Mouse (Mus musculus) layer of hippocampus, postnatal 25 days (tissue): ENCODE data around the gene Stoml2. TPM values are rescaled to one million over a fixed set of nuclear protein-coding genes. Genes with fewer than 3 reads are reported as not detected.

Experiments
- DNase-seq, 2 experiments: peaks; one replicate each; pipeline ENCODE4 v3.0.0; 2022; ENCODE audit warnings: mixed read lengths in 2 of 2, low spot score in 1 of 2; ENCODE audit errors: extremely low spot score in 1 of 2
- total RNA-seq, 2 experiments: library from RNA; stranded (reverse); gene quantifications; 2 replicates each; pipeline ENCODE4 v1.2.3; 2021

Gene Stoml2
- 100 to 1,000 TPM in 1 of 2 experiments, 10 to 100 TPM in 1; 85.6 to 108 TPM for total RNA-seq

- peak; percentile 77 to 82 for DNase-seq
Observed at GRCm38 (mm10) chr4:43031237-43031995, at the start of gene Stoml2. Gene Stoml2 (minus strand): TSS chr4:43031710.

- no peak for DNase-seq
Observed at GRCm38 (mm10) chr4:43078071-43078718, 46.7 kb upstream of the Stoml2 start.

DNA sequence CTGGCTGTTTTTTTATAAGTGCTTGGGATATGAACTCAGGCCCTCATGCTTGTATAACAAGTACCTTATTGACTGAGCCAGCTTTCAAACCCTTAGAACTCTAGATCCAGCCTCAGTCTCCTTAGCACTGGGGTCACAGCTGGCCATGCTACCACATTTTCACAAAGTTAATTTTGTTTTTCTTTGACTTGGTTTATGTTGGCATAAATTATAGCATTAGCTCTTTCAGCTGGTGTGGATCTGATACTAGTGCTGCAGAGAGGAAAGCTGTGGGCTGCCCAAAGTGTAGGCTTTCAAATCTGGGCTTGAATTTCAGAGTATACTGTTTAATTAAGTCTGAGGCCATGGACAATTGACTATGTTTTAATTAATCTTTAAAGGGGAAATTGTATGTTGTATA, 43.4 kb upstream of the Stoml2 start:
- no peak for DNase-seq

- no peak for DNase-seq
Observed at GRCm38 (mm10) chr4:43065471-43065870, 34.0 kb upstream of the Stoml2 start.

DNA sequence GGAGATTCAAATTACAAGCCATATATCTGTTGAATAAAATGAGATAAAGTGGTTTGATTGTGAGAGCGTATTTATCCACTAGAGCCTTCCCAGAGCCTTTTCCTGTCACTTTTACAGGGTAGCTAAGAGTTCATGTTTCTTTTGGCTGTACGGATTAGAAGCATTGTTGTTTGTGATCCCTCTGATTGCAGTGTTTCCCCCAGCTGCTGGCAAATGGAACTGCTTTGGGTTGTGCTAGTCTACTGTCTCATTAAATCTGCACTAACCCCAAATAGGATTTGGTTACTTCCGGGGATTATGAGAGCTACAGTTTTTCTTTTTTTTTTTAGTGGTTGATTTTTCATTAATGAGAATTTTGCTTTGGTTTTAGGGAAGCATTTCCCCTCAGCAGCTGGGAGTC, 28.8 kb upstream of the Stoml2 start:
- no peak for DNase-seq

- DNase-seq: no peak
Observed at GRCm38 (mm10) chr4:43059697-43060096, 28.2 kb upstream of the Stoml2 start.

GRCm38 (mm10) chr4:43058753-43059654, 27.5 kb upstream of the Stoml2 start, which contains the start of gene Unc13b:
Gene Unc13b (plus strand): TSS chr4:43058953.
- peak; percentile 83 to 84 for DNase-seq

GRCm38 (mm10) chr4:43058392-43058752, 26.9 kb upstream of the Stoml2 start:
- no peak for DNase-seq

DNA sequence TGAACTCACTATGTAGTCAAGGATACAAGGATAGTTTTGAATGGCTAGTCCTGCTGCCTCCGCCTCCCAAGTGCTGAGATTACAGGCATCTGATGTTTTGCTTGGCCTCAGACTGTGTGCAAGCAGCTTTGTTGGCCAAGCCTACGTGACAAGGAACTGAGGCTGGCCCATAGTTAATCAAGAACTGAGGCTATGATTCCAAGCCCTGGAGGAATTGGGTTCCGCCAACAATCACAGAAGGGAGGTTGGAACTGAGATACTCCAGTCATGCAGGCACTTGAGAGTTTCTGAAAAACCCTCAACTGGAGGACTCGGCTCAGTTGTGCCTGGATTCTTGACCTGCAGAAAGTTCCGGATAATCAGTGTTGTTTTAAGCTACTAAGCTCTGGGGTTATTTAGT, 26.1 kb upstream of the Stoml2 start:
- DNase-seq: no peak

GRCm38 (mm10) chr4:43052627-43053026, 21.1 kb upstream of the Stoml2 start:
- no peak for DNase-seq

DNA sequence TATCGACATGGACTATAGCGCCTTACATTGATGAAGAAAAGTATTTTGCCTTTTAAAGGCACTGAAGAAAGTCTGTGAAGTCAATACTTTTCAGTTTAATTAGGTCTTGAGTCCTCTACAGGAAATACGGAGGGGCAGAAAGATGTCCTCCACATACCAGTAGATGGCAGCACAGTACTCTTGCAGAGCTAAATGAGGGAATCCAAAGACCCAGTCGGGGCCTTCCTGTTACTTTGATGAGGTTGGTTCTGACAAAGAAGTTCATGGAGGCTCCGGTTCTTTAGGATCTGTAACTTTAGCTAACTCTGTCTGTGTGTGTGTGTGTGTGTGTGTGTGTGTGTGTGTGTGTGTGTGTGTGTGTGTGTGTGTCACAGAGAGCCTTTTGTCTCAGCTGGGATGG, 15.7 kb upstream of the Stoml2 start:
- DNase-seq: peak in 1 of 2 experiments; percentile 56

GRCm38 (mm10) chr4:43046607-43047006, 15.1 kb upstream of the Stoml2 start:
- no peak for DNase-seq

DNA sequence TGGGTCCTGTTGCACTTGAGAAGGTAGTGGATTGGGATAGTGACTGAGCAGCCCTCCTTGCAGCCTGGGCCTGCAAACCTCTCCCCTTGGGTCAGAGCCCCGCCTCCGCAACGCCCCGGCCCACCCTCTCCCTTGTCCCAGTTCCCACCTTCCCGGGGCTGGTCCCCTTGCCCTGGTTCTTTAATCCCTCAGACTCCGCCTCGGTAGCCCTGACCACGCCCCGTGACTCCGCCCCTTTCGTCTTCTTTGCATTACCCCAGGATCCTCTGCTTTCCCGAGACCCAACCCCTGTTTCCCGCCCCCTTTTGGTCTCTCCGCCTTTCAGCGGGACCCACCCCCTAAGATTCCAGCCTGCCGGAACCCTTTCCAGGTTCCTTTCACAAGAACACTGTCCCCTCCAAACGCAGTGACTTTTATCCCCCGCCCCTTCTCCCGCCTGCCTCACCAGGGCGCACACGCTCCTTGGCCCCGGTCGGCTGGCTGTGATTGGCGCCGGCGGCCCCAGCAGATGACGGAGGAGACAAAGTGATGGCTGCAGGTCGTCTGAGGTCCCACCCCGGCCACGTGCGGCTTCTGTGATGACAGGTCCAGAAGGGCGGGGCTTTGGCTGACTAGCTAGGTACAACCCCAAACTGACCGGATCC, 14.3 kb upstream of the Stoml2 start, which contains the start of gene Fam214b:
Gene Fam214b (minus strand): TSS at position 562 of the 644 bp plus-strand sequence.
- peak; percentile 80 to 82 for DNase-seq

DNA sequence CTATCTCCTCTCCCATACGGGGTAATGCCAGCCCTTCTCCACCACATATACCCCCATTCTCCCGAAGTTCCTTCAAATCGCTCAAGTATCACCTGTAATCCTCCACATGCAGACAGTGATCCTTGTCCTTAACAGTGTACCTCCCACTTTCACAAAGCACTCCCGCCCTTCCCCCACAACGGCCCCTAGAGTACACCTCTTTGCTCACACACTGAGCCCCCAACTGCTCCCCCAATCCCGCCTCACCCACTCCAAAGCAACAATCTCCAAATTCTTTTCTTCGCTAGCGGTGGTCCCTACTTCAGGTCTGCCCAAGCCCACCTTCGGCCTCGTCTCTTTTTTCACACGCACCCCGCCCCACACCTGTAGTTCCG, 13.8 kb upstream of the Stoml2 start:
- no peak for DNase-seq

GRCm38 (mm10) chr4:43044673-43045072, 13.2 kb upstream of the Stoml2 start:
- DNase-seq: no peak

- no peak for DNase-seq
Observed at GRCm38 (mm10) chr4:43043644-43044357, 12.3 kb upstream of the Stoml2 start.

GRCm38 (mm10) chr4:43040881-43041547, 9.5 kb upstream of the Stoml2 start:
- DNase-seq: no peak

DNA sequence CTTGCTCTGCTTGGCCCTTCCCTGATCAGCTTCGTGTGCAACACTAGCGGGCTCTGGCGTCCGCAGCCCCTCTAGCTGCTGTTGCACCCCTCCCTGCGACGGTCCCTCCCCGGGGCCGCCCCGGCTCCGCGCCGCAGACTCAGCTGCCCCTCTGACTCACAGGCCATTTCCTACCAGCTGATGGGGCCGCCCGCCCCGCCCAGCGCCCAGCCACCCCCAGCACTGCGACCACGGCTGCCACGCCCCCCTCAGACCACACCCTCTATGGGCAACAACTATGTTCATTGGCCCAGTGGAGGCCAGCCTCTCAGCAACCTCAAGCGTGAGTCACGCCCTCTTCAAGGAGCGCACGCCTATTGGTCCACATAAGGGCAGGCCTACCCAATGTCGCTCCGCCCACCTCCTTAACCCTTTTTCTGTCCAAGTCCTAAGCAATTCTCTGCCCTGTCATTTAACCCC, 8.6 kb upstream of the Stoml2 start:
- peak; percentile 77 to 79 for DNase-seq

- DNase-seq: no peak
Observed at GRCm38 (mm10) chr4:43039609-43040008, 8.1 kb upstream of the Stoml2 start.
